Mouse (Mus musculus) megakaryocyte, embryonic 14.5 days (primary cell): Measurements from ENCODE around the gene Slc7a14.

Source experiments
- FLI1 ChIP-seq: IDR thresholded peaks from 2 replicates; pipeline ENCODE4 v1.6.1; 2012; ENCODE audit warnings: low read length, inconsistent platforms, mixed read lengths
- GATA1 ChIP-seq: IDR thresholded peaks from 3 replicates; pipeline ENCODE4 v1.6.1; 2012; ENCODE audit warnings: mixed read lengths, low read length, inconsistent platforms, borderline replicate concordance

GRCm38 (mm10) chr3:31166365-31166871, 143.8 kb downstream of the Slc7a14 start:
- TF ChIP-seq FLI1 (no peak), GATA1 (no peak)
